Mouse (Mus musculus) lung, adult 18-20 months (tissue): ENCODE measurements around the gene Zfp110.

Experiments used
- DNase-seq, 2 experiments: peaks; one replicate each; pipeline ENCODE4 v3.0.0; 2022; ENCODE audit warnings: mixed read lengths in 2 of 2

Zfp110 gene

DNA sequence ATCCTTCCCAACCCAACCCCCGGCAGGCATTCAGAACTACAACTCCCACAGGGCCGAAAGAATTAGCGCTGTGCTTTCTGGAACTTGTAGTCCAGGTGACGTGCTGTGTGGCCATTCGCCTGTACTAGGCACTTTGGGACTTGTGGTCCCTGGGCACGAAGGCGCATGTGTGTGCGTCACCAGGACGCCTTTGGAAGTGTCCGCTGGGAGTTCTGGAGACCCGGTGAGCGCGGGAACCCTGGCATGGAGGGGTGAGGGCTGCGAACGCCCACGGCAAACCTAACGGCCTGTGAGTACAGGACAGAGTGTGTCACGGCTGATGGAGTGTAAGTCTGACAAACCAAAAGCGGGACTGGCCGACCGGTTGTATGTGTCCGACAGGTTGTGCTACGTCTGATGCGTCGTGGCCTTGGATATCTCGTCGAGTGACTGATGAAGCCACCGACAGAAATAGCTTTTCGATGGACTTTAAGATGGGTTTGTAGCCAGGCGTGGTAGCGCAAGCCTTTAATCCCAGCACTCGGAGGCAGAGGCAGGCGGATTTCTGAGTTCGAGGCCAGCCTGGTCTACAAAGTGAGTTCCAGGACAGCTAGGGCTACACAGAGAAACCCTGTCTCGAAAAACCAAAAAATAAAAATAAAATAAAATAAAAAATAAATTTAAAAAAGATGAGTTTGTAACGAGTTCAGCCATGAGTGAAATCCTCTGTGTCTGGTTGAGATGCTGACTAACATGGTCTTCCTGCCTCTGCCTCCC, 63.3 kb downstream of the Zfp110 start, which contains the start of gene Zscan22:
Gene Zscan22 (plus strand): TSS at position 161 of the 756 bp plus-strand sequence.
- DNase-seq, result peak; percentile 94 to 96
